Mouse (Mus musculus) heart, adult 2 months (tissue): Measurements from ENCODE around the gene Srp54a.

Source experiments
- CTCF ChIP-seq: fragments of 200-600 bp; IDR thresholded peaks from 2 replicates; pipeline ENCODE4 v1.8.1; 2022; ENCODE audit warnings: antibody characterized with exemption, mild to moderate bottlenecking, moderate library complexity
- EP300 ChIP-seq: fragments of 200-500 bp; IDR thresholded peaks from 2 replicates; pipeline ENCODE4 v1.6.1; 2011; ENCODE audit warnings: low read depth, low read length, control low read depth; ENCODE audit not compliant: insufficient read depth
- POLR2A ChIP-seq: fragments of 200-500 bp; IDR thresholded peaks from 2 replicates; pipeline ENCODE4 v1.6.1; 2011; ENCODE audit warnings: mild to moderate bottlenecking, low read depth, low read length, control low read depth; ENCODE audit not compliant: insufficient read depth

DNA sequence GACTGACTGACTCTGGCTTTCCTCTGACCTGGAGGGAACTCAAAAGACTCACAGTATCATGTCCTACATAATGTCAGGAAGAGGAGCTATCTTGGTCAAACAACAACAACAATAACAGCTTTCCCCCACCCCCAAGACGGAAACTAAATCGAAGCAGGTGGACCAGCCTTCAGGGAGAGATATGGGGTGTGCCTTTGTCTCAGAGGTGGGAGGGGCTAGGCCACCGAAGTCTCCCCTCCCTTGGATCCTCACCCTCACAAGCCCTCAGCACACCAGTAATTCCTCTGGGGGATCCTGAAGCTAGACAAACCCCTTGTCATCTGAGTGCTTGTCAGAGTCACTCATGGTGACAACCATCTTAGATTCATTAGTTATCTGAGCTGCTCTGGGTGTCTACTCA lies 20.2 kb upstream of the Srp54a start:
- no peak for TF ChIP-seq CTCF
- no peak for TF ChIP-seq EP300
- TF ChIP-seq POLR2A = no peak
